Mouse (Mus musculus): ENCODE measurements around the gene Peli2. TPM values are rescaled to one million over a fixed set of nuclear protein-coding genes. Genes with fewer than 3 reads are reported as not detected.

Peli2 gene
- polyA plus RNA-seq, 1 experiment from 2014 or later = 6.8 TPM

DNA sequence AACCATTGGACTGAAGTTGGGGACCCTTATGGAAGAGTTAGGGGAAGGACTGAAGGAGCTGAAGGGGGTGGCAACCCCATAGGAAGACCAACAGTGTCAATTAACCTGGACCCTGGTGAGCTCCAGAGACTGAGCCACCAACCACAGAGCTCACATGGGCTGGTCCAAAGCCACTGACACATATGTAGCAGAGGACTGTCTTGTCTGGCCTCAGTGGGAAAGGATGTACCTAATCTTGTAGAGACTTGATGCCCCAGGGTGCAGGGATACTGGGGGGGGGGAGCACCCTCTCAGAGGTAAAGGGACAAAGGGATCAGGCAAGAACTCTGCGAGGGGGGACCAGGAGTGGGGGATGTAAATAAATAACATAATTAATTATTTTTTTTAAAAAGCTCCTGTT is 176.2 kb downstream of the Peli2 start:
- H3K4me3 ChIP-seq (replicated peaks) = no peak overlapping the region
- WGBS = 91% methylated on average over 1 of the region's 1 CpGs

DNA sequence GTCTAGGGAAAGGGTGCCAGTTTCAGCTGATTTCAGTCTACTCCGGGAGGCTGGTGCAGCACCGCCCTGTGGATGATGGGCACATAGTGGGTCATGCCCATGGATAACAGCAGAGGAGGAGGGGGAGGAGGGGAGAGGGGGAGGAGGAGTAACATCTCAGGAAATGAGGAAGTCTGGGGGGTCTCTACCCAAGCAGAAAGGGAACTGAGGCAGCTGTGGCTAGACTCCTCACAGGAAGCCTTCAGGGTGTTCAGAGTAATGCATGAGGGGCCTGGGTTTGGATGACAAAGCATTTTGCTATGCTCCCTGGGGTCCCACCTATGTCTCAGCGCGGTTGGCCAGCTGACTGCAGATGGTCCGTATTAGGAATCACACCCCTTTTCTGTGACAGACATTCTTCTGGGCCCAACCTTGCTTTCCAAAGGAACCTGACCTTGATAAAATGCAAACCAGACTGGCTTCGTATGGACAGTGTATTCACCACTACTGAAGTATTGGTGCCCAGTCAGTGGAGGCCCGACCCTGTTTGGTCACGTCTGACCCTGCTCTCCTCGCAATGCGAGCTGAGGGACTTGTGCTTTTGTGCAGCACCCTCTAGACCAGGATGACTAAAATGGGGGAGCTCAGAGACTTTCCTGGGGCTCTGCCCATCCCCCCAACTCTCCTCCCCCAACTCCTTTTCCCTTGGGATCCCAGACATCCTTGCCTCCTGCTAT is 182.0 kb downstream of the Peli2 start:
- no peak for ATAC-seq (ENCODE audit: low FRiP score)
- no peak overlapping the region for H3K4me3 ChIP-seq (replicated peaks)
- no peak overlapping the region for H3K4me2 ChIP-seq
- H3K9ac ChIP-seq (replicated peaks) = no peak overlapping the region
- no peaks in the 10 kb centered on the region for H3K9me3 ChIP-seq (replicated peaks)
- H3K36me3 ChIP-seq = no peaks in the 10 kb centered on the region
- peaks cover 3% of the 10 kb centered on the region; the same call in 1 of the 2 replicates for H3K4me1 ChIP-seq
- H3K27me3 ChIP-seq (replicated peaks) = no peaks in the 10 kb centered on the region
- 80% methylated on average over 10 of the region's 10 CpGs for WGBS
- H3K27ac ChIP-seq (replicated peaks) = no peak overlapping the region

More for the DNA sequence above, 176.2 kb downstream of the Peli2 start:
- H3K9ac ChIP-seq (replicated peaks) = no peak overlapping the region
- no peak overlapping the region for H3K4me2 ChIP-seq
- H3K36me3 ChIP-seq = no peaks in the 10 kb centered on the region
- no peaks in the 10 kb centered on the region for H3K9me3 ChIP-seq (replicated peaks)
- H3K4me1 ChIP-seq = peaks cover 8% of the 10 kb centered on the region; the same call in 1 of the 2 replicates
- no peak overlapping the region for H3K27ac ChIP-seq (replicated peaks)
- no peak for ATAC-seq (ENCODE audit: low FRiP score)
- H3K27me3 ChIP-seq (replicated peaks) = no peaks in the 10 kb centered on the region

DNA sequence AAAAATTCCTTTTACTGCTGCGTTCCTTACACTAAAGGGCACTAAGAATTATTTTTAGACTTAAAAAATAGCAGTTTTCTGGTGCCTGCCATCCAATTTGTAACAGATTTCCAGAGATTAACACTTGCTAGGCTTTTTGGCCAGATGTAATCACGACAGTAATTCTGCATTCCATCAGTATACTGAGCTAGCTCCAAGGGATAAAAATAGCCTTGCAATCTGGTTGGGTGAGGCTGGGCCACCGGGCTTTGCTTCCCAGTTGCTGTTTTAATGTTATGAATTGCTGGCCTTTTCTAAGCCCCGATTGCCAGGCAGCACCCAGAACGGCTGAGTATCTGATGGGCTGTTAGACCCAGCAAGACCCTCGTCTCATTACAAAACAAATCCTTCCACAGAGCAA is 182.6 kb downstream of the Peli2 start:
- Histone ChIP-seq H3K36me3 (no peaks in the 10 kb centered on the region), H3K4me1 (peaks cover 3% of the 10 kb centered on the region; the same call in 1 of the 2 replicates), H3K27me3 (replicated peaks) (no peaks in the 10 kb centered on the region), H3K27ac (replicated peaks) (no peak overlapping the region), H3K9ac (replicated peaks) (no peak overlapping the region), H3K4me3 (replicated peaks) (no peak overlapping the region), H3K9me3 (replicated peaks) (no peaks in the 10 kb centered on the region), H3K4me2 (no peak overlapping the region)
- ATAC-seq (ENCODE audit: low FRiP score) = peak; percentile 24; the same call in 1 of the 2 replicates
- 55% methylated on average over 6 of the region's 6 CpGs for WGBS

DNA sequence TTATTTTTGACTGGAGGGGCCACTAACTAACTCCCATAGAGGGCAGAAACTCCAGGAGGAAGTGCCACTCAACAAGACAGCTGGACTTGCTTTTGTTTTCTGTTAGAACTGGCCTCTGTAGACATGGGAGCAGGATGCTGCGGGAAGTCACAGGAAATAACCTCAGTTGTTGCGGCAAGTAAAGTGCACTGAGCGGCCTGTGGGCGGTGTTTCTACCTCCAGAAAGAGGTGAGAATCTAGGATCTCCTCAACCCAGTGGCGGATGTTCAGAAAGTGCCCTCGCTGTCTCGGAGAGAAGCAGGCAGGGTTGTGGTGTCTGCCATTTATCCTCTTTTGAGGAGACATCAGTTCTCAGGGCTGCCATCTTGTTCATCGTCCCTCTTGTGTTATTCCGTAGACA is 183.2 kb downstream of the Peli2 start:
- no peaks in the 10 kb centered on the region for H3K36me3 ChIP-seq
- ATAC-seq (ENCODE audit: low FRiP score) = no peak
- H3K4me2 ChIP-seq = no peak overlapping the region
- H3K4me1 ChIP-seq = peaks cover 3% of the 10 kb centered on the region; the same call in 1 of the 2 replicates
- WGBS = 89% methylated on average over 9 of the region's 9 CpGs
- H3K27ac ChIP-seq (replicated peaks) = no peak overlapping the region
- H3K27me3 ChIP-seq (replicated peaks) = no peaks in the 10 kb centered on the region
- no peaks in the 10 kb centered on the region for H3K9me3 ChIP-seq (replicated peaks)
- no peak overlapping the region for H3K4me3 ChIP-seq (replicated peaks)
- H3K9ac ChIP-seq (replicated peaks) = no peak overlapping the region

DNA sequence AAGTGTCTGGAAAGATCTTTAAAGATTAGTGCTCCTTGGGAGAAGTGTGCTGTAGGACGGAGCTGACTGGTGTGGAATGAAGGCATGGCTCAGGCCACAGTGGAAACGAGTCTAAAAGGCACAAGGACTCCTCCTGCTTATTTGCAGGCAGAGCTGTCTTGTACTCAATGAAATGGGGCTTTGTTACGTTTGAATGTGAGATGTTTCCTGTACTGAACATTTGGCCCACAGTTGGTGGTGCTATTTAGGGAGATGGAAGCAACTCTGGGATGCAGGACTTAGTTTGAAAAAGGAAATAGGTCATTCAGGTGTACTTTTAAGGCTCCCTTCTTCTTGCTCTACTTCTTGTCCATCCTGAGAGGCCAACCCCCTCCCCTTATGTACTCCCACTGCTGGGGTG is 192.6 kb downstream of the Peli2 start:
- no peaks in the 10 kb centered on the region for H3K4me1 ChIP-seq
- no peak overlapping the region for H3K4me3 ChIP-seq (replicated peaks)
- no peak overlapping the region for H3K9ac ChIP-seq (replicated peaks)
- H3K27me3 ChIP-seq (replicated peaks) = no peaks in the 10 kb centered on the region
- H3K36me3 ChIP-seq = no peaks in the 10 kb centered on the region
- H3K9me3 ChIP-seq (replicated peaks) = no peaks in the 10 kb centered on the region
- H3K4me2 ChIP-seq = no peak overlapping the region
- no peak overlapping the region for H3K27ac ChIP-seq (replicated peaks)
- no peak for ATAC-seq (ENCODE audit: low FRiP score)
- WGBS = 64% methylated on average over 3 of the region's 3 CpGs

DNA sequence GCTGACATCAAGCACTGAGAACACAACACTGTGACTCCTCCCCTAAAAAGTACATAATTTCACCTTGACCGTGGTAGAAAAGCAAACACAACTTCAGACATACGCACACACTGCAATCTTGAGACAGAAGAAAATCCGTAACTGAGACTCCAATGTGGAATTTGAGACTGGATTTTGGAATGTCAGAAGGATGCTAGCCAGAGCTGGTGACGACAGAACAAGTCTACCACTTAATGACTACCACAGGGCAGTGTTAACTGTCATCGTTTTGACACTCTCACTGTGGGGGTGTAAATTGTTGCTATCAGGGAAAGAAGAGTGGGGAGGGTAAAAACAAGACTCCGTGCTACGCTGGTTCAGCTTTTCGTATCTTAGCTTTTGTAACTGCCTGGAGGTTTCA is 195.8 kb downstream of the Peli2 start:
- H3K27ac ChIP-seq (replicated peaks) = no peak overlapping the region
- H3K4me1 ChIP-seq = no peaks in the 10 kb centered on the region
- H3K9me3 ChIP-seq (replicated peaks) = no peaks in the 10 kb centered on the region
- H3K27me3 ChIP-seq (replicated peaks) = no peaks in the 10 kb centered on the region
- WGBS = 79% methylated on average over 8 of the region's 8 CpGs
- no peaks in the 10 kb centered on the region for H3K36me3 ChIP-seq
- no peak overlapping the region for H3K9ac ChIP-seq (replicated peaks)
- no peak overlapping the region for H3K4me2 ChIP-seq
- H3K4me3 ChIP-seq (replicated peaks) = no peak overlapping the region
- ATAC-seq (ENCODE audit: low FRiP score) = no peak

- Histone ChIP-seq H3K27me3 (replicated peaks) (no peaks in the 10 kb centered on the region), H3K36me3 (no peaks in the 10 kb centered on the region), H3K4me3 (replicated peaks) (no peak overlapping the region), H3K9ac (replicated peaks) (no peak overlapping the region), H3K27ac (replicated peaks) (no peak overlapping the region), H3K4me2 (no peak overlapping the region), H3K4me1 (0 out of 2 replicates have a peak, but pooled peaks cover 4% of the 10 kb centered on the region), H3K9me3 (replicated peaks) (no peaks in the 10 kb centered on the region)
- ATAC-seq (ENCODE audit: low FRiP score) = no peak
- WGBS = 72% methylated on average over 18 of the region's 18 CpGs
Observed at GRCm38 (mm10) chr14:48323771-48324459, 203.3 kb downstream of the Peli2 start.

DNA sequence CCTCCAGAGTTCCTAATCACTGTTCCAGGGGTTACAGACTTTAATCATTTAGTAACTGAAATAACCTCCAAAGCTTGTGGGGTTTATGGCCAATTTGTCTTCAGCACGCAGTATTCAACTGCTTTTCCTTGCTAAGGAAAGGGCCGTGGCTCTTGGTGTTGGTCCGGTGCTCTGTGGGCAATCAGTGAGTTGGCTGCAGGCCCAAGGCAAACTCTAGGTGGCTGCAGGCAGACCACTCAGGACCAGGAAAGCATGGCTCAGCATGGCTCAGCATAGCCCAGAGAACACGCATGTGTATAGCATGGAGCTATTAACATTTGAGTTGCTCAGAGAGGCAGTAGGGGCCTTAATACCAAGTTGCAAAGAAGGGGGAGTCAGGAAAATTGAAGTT is 203.8 kb downstream of the Peli2 start:
- no peak for ATAC-seq (ENCODE audit: low FRiP score)
- H3K4me2 ChIP-seq = no peak overlapping the region
- H3K9me3 ChIP-seq (replicated peaks) = no peaks in the 10 kb centered on the region
- 74% methylated on average over 4 of the region's 4 CpGs for WGBS
- H3K9ac ChIP-seq (replicated peaks) = no peak overlapping the region
- H3K4me1 ChIP-seq = 0 out of 2 replicates have a peak, but pooled peaks cover 4% of the 10 kb centered on the region
- no peak overlapping the region for H3K27ac ChIP-seq (replicated peaks)
- no peaks in the 10 kb centered on the region for H3K36me3 ChIP-seq
- H3K27me3 ChIP-seq (replicated peaks) = no peaks in the 10 kb centered on the region
- no peak overlapping the region for H3K4me3 ChIP-seq (replicated peaks)

DNA sequence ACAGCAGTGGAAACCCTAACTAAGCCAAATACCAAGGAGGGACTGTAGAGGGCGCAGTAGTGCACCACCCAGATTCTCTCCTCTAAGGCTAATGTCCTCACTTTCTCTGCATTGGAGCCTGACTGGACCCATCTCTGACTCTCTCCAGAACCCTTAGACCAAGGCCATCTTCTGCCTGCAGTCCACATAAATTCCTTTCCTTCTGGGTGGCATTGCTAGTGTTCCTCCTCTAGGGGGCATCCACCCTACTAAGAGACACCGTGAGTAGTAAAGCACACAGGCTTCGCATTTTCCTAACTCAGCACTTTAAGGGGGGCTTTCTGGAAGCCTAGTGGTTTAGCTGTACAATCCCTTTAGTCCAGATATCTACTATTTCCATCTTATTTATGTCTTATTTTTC is 207.1 kb downstream of the Peli2 start:
- Histone ChIP-seq H3K9me3 (replicated peaks) (no peaks in the 10 kb centered on the region), H3K36me3 (no peaks in the 10 kb centered on the region), H3K27me3 (replicated peaks) (peaks cover under 1% of the 10 kb centered on the region; the same call in 1 of the 2 replicates), H3K4me3 (replicated peaks) (no peak overlapping the region), H3K9ac (replicated peaks) (no peak overlapping the region), H3K27ac (replicated peaks) (no peak overlapping the region), H3K4me1 (peaks cover 29% of the 10 kb centered on the region), H3K4me2 (no peak overlapping the region)
- ATAC-seq (ENCODE audit: low FRiP score) = no peak
- 79% methylated on average over 3 of the region's 3 CpGs for WGBS

DNA sequence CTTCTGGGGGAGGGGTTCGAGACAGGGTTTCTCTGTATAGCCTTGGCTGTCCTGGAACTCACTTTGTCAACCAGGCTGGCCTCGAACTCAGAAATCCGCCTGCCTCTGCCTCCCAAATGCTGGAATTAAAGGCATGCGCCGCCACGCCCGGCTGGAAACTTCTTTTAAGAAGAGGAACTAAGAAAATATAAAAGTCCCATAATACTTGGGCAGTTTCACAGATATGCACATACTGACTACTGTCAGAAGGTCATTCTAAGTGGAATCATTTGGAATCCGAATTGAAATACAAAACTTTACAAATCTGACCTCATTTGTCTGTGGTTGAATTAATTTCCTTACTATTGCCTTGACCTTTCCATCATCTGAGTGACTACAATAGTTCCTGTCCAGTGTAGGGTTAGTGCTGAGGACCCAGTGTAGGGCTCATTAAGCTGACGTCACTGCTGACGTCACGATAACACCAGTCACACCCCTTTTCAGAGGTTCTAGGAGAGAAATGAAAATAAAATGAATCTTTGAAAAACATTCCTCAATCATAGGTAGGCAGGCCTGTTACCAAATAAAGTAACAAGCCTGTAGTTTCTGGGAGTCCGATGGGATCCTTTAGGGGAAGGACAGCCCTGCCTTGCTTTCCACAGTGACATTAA is 209.2 kb downstream of the Peli2 start:
- Histone ChIP-seq H3K27me3 (replicated peaks) (peaks cover 6% of the 10 kb centered on the region; the same call in 1 of the 2 replicates), H3K4me1 (peaks cover 31% of the 10 kb centered on the region), H3K9me3 (replicated peaks) (no peaks in the 10 kb centered on the region), H3K4me3 (replicated peaks) (no peak overlapping the region), H3K4me2 (no peak overlapping the region), H3K36me3 (no peaks in the 10 kb centered on the region), H3K27ac (replicated peaks) (no peak overlapping the region), H3K9ac (replicated peaks) (no peak overlapping the region)
- WGBS = 90% methylated on average over 12 of the region's 12 CpGs
- no peak for ATAC-seq (ENCODE audit: low FRiP score)
